Mouse (Mus musculus): Measurements from ENCODE around the gene 5730522E02Rik. TPM values are rescaled to one million over a fixed set of nuclear protein-coding genes. Genes with fewer than 3 reads are reported as not detected.

5730522E02Rik gene
- total and polyA plus RNA-seq, 3 experiments: not detected

DNA sequence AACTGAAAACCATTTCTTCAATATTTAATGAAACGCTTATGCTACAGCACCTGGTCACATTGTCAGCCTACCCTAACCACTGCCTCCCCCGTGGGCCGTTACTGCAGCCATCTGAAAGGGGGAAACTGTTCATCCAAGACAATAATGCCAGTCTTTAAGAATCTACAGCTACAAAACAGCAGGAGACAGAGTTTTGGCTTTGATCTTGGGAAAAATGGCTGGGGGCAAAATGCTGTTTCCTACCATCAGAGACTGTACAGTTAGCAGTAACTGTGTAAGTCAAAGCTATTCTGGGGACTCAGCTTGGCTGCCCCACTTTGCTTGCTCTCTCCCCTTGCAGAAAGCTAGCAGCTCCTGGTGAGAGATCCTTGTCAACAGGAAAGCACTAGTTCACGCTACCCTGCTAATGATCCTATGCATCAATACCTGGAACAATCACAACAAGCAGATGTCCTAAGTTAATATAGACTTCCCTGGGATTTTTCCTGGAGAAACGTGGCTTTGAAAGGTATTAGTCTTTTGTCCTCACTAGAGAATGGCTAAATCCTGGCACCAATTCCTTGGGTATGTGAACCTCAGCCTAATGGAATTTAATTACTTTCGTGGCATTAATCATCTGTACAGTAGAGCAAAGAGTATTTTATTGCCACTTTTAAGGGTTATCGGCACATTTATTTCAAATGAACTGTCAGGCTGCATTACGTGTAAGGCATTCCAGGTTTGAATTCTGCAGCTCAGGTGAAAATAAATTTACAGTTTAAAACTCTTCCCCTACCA lies 89.6 kb downstream of the 5730522E02Rik start:
- Histone ChIP-seq H3K27ac (ENCODE audit: control insufficient read depth, low read depth, low read length) (no peak overlapping the region), H3K9ac (ENCODE audit: control insufficient read depth, low read depth, low read length, poor library complexity, severe bottlenecking) (no peak overlapping the region), H3K36me3 (ENCODE audit: control insufficient read depth in 1 of 2, insufficient read depth in 2 of 2, low read length in 2 of 2) (no peaks in the 10 kb centered on the region), H3K79me2 (ENCODE audit: control insufficient read depth, insufficient read depth, low read length, poor library complexity) (no peaks in the 10 kb centered on the region), H3K9me3 (replicated peaks; ENCODE audit: insufficient read depth, low read length) (no peaks in the 10 kb centered on the region), H3K27me3 (ENCODE audit: control insufficient read depth in 1 of 2, insufficient read depth in 2 of 2, low read length in 2 of 2) (peaks cover 2% of the 10 kb centered on the region in 2 experiments; a peak in 3 of 4 replicates), H3K4me1 (ENCODE audit: control insufficient read depth in 1 of 2, insufficient read depth in 2 of 2, low read length in 2 of 2) (no peaks in the 10 kb centered on the region), H3K4me3 (ENCODE audit: control insufficient read depth in 1 of 2, insufficient read depth in 1 of 2, low read depth in 2 of 2, low read length in 2 of 2) (no peak overlapping the region)
- no peak for DNase-seq (ENCODE audit: low read depth, low spot score)
- TF ChIP-seq ZKSCAN1 (IDR thresholded peaks at IDR 0.05; ENCODE audit: low read depth, low read length) (no peak), GATA1 (IDR thresholded peaks at IDR 0.05; ENCODE audit: low read depth, low read length) (no peak), MYB (IDR thresholded peaks at IDR 0.05; ENCODE audit: low read depth, low read length) (no peak), ELF1 (IDR thresholded peaks at IDR 0.05; ENCODE audit: low read depth, low read length) (no peak), NELFE (IDR thresholded peaks at IDR 0.05; ENCODE audit: low read depth, low read length) (no peak), POLR2AphosphoS2 (IDR thresholded peaks at IDR 0.05; ENCODE audit: low read length) (no peak), MAFK (IDR thresholded peaks at IDR 0.05; ENCODE audit: borderline replicate concordance, low read depth, low read length) (no peak), NRF1 (IDR thresholded peaks at IDR 0.05; ENCODE audit: insufficient read depth, low read depth, low read length, poor library complexity, severe bottlenecking) (no peak), CHD1 (IDR thresholded peaks at IDR 0.05; ENCODE audit: low read depth, low read length) (no peak), MEF2A (IDR thresholded peaks at IDR 0.05; ENCODE audit: extremely low read depth, insufficient replicate concordance, low read depth, low read length, poor library complexity, severe bottlenecking) (no peak)

DNA sequence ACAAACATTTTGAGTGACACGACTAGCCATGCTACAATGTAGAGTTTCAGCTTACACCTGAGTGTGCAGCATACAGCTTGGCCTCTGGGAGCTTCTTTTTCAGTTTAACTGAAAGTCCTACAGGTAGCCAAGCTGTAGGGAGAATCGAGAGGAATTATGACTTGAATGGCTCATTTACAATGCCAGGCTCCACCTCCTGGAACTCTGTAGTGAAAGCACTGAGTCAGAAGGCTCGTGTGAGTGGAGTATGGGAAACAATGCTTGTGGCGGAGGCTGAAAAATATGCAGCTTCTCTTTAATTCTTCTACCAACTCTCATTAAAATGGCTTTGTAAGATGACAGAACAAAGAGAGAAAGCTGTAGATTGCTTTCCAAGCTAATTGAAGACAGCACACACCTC lies 92.9 kb downstream of the 5730522E02Rik start:
- DNase-seq (ENCODE audit: low read depth, low spot score): no peak
- Histone ChIP-seq H3K27ac (ENCODE audit: control insufficient read depth, low read depth, low read length) (no peak overlapping the region), H3K4me1 (ENCODE audit: control insufficient read depth in 1 of 2, insufficient read depth in 2 of 2, low read length in 2 of 2) (no peaks in the 10 kb centered on the region), H3K36me3 (ENCODE audit: control insufficient read depth in 1 of 2, insufficient read depth in 2 of 2, low read length in 2 of 2) (no peaks in the 10 kb centered on the region), H3K79me2 (ENCODE audit: control insufficient read depth, insufficient read depth, low read length, poor library complexity) (no peaks in the 10 kb centered on the region), H3K4me3 (ENCODE audit: control insufficient read depth in 1 of 2, insufficient read depth in 1 of 2, low read depth in 2 of 2, low read length in 2 of 2) (no peak overlapping the region), H3K27me3 (ENCODE audit: control insufficient read depth in 1 of 2, insufficient read depth in 2 of 2, low read length in 2 of 2) (peaks cover 0 to 2% of the 10 kb centered on the region in 2 experiments), H3K9ac (ENCODE audit: control insufficient read depth, low read depth, low read length, poor library complexity, severe bottlenecking) (no peak overlapping the region), H3K9me3 (replicated peaks; ENCODE audit: insufficient read depth, low read length) (no peaks in the 10 kb centered on the region)
- TF ChIP-seq CTCF (IDR thresholded peaks at IDR 0.05 in 2 of 3, conservative IDR thresholded peaks at IDR 0.05 in 1 of 3; ENCODE audit: control insufficient read depth in 1 of 3, insufficient read depth in 1 of 3, low read depth in 2 of 3, low read length in 3 of 3, poor library complexity in 1 of 3, severe bottlenecking in 1 of 3): no peak
- TF ChIP-seq NELFE (IDR thresholded peaks at IDR 0.05; ENCODE audit: low read depth, low read length): no peak
- no peak for TF ChIP-seq USF2 (IDR thresholded peaks at IDR 0.05; ENCODE audit: borderline replicate concordance in 1 of 2, insufficient read depth in 1 of 2, low read depth in 1 of 2, low read length in 2 of 2)
- TF ChIP-seq CHD2 (IDR thresholded peaks at IDR 0.05; ENCODE audit: low read length): no peak
- TF ChIP-seq MYB (IDR thresholded peaks at IDR 0.05; ENCODE audit: low read depth, low read length): no peak
- no peak for TF ChIP-seq NRF1 (IDR thresholded peaks at IDR 0.05; ENCODE audit: insufficient read depth, low read depth, low read length, poor library complexity, severe bottlenecking)
- no peak for TF ChIP-seq ELF1 (IDR thresholded peaks at IDR 0.05; ENCODE audit: low read depth, low read length)
- no peak for TF ChIP-seq MYC (IDR thresholded peaks at IDR 0.05; ENCODE audit: low read depth, low read length)
- TF ChIP-seq E2F4 (IDR thresholded peaks at IDR 0.05; ENCODE audit: borderline replicate concordance, low read depth, low read length): no peak
- TF ChIP-seq ZKSCAN1 (IDR thresholded peaks at IDR 0.05; ENCODE audit: low read depth, low read length): no peak
- no peak for TF ChIP-seq ZC3H11A (IDR thresholded peaks at IDR 0.05; ENCODE audit: low read depth, low read length)
- TF ChIP-seq TAL1 (IDR thresholded peaks at IDR 0.05; ENCODE audit: low read length): no peak
- no peak for TF ChIP-seq POLR2AphosphoS5 (IDR thresholded peaks at IDR 0.05; ENCODE audit: borderline replicate concordance, low read depth, low read length)
- TF ChIP-seq SMC3 (IDR thresholded peaks at IDR 0.05; ENCODE audit: low read depth, low read length): no peak

Data from MEL (cell line).